8 mouse cellular contexts compared by ENCODE assay signal in the genomic region with DNA sequence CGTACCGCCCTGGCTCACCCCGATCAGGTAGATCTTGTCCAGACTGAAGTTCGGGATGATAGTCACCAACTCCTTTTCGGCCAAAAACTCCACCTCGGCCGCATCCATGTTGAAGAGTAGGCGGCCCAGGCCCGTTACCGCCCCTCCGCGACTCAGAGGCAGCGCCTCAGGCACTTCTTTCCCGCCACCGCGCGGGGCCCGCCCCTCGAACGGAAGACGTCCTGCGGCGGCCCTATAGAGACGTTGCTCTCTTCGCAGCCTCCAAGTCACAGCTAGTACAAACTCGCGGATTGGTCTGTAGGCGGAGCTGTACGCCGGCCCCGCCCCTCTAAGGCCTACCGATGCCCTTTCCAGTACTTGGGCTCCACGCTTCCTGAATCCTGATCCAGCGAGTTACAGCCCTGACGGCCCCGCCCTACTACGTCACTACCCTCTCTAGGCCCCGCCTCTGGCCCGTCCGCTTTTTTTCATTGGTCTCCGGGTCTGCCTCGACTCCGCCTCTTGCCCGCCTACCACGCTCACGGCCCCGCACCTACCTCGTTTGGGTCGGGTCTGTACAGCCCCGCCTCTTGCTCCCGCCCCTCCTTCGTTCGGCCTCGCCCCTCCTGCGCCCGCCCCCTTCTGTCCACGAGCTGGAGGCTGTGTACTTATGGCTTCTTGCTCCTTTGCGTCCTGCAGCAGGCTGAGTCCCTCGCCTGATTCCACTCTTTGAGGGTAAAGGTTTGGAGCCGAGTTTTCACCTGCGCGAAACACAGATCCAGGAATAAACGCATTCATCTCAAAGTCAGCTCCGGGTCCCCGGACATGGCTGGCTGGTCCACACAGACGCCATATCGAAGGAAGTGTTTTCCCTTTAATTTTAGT. TPM values are rescaled to one million over a fixed set of nuclear protein-coding genes. Genes with fewer than 3 reads are reported as not detected.
DNase-seq lines count a peak whose midpoint lies in the region; ATAC-seq and TF ChIP-seq lines count a peak whose summit lies in the region.

A gene (minus strand): TSS at position 397 of the 864 bp plus-strand sequence.

- peak within 1 kb of the TSS; percentile 74 for H3K27ac ChIP-seq in gastrocnemius, adult 2 months
- peak within 1 kb of the TSS; percentile 16; the same call in 1 of the 2 replicates for H3K27ac ChIP-seq in hindbrain, postnatal 0 days
- 0 out of 2 replicates have a peak within 1 kb of the TSS, but pooled peaks have one; percentile 48 for H3K27ac ChIP-seq in left cerebral cortex, adult 2 months

- peak; percentile 95 for ATAC-seq in common myeloid progenitor, adult 5-6 weeks (replicated peaks; ENCODE audit: low read depth, poor library complexity, severe bottlenecking)
- ATAC-seq in hindbrain, postnatal 0 days, result peak; percentile 99
- ATAC-seq in megakaryocyte, adult 5-6 weeks (ENCODE audit: poor library complexity, severe bottlenecking), result peak; percentile 96

- intact Hi-C loops in gastrocnemius, adult 2 months (cut with DNase I), result no loop called here
- intact Hi-C loops in left cerebral cortex, adult 2 months (cut with DNase I), result no loop called here

- peak within 1 kb of the TSS; percentile 75 for H3K4me3 ChIP-seq in gastrocnemius, adult 2 months
- H3K4me3 ChIP-seq in hindbrain, postnatal 0 days (ENCODE audit: low read length), result peak within 1 kb of the TSS; percentile 48
- H3K4me3 ChIP-seq in left cerebral cortex, adult 2 months, result peak within 1 kb of the TSS; percentile 56

- H3K9ac ChIP-seq in hindbrain, postnatal 0 days (replicated peaks; ENCODE audit: low read length), result peak within 1 kb of the TSS; percentile 55

- H3K27me3 ChIP-seq in hindbrain, postnatal 0 days (ENCODE audit: insufficient read depth, low read length), result no peaks in the 10 kb centered on the region

- peak within 1 kb of the TSS; percentile 90 for H3K4me2 ChIP-seq in hindbrain, postnatal 0 days (ENCODE audit: low read depth, low read length)

- no peaks in the 10 kb centered on the region for H3K36me3 ChIP-seq in hindbrain, postnatal 0 days (ENCODE audit: insufficient read depth, low read length)

- TF ChIP-seq CTCF in gastrocnemius, adult 2 months (IDR thresholded peaks at IDR 0.05), result peak; percentile 6; the same call in 1 of the 2 replicates
- peak; percentile 18; the same call in 1 of the 2 replicates for TF ChIP-seq CTCF in hindbrain, postnatal 0 days (IDR thresholded peaks at IDR 0.05; ENCODE audit: low read depth)
- no peak; the same call in 1 of the 2 replicates for TF ChIP-seq CTCF in left cerebral cortex, adult 2 months (IDR thresholded peaks at IDR 0.05)

- DNase-seq in ZHBTc4 (ENCODE audit: low read depth, low spot score), result peak; percentile 100
- peak; percentile 99 for DNase-seq in gastrocnemius, adult 2 months
- peak; percentile 99 for DNase-seq in hindbrain, postnatal 0 days (ENCODE audit: low spot score)
- peak; percentile 97 to 99 for DNase-seq in left cerebral cortex, adult 2 months (ENCODE audit: extremely low spot score in 1 of 2, low spot score in 2 of 2)
- peak; percentile 98 to 99 for DNase-seq in right cerebral cortex, adult 2 months (ENCODE audit: low spot score in 2 of 2)
- DNase-seq in urinary bladder, postnatal 14 days (ENCODE audit: low spot score), result peak; percentile 99

- WGBS in hindbrain, postnatal 0 days, result under 1% methylated on average over 67 of the region's 67 CpGs

- H3K4me1 ChIP-seq in hindbrain, postnatal 0 days (ENCODE audit: insufficient read depth, low read length), result peaks cover 4% of the 10 kb centered on the region; the same call in 1 of the 2 replicates

- H3K9me3 ChIP-seq in hindbrain, postnatal 0 days (ENCODE audit: low read length), result no peaks in the 10 kb centered on the region

RNA-seq across cellular contexts. Expression of the gene that starts here (rescaled TPM):
- total RNA-seq in common myeloid progenitor, adult 5-6 weeks (2017), result 22.9 and 48.0 TPM in 2 replicates
- under 1 TPM; 0.36 to 0.67 TPM for total RNA-seq in gastrocnemius, adult 2 months (2021)
- 2.8 and 12.3 TPM in 2 replicates for total RNA-seq in hindbrain, postnatal 0 days (2014; rRNA removed)
- polyA plus RNA-seq in hindbrain, postnatal 0 days (2015; fragmentation: Nextera tagmentation; extraction: Ambion mirVana), result 17.2 and 20.6 TPM in 2 replicates
- total RNA-seq in left cerebral cortex, adult 2 months (2021), result 1 to 10 TPM; 1.0 to 2.9 TPM
- 28.3 and 31.8 TPM in 2 replicates for total RNA-seq in megakaryocyte, adult 5-6 weeks (2015)
- 23.2 and 28.9 TPM in 2 replicates for total RNA-seq in megakaryocyte, adult 5-6 weeks (2017)

Comparison
In these comparisons a context has a peak if more than half of its experiments do, and no peak if none do; other contexts are left out.
1. Peak in every context shown above with its lines: DNase-seq, ATAC-seq, H3K4me3 ChIP-seq and H3K27ac ChIP-seq.
2. Peak in DNase-seq, H3K4me3 ChIP-seq and H3K27ac ChIP-seq in gastrocnemius, adult 2 months; RNA of the gene not detected or under 1 TPM.
3. H3K27ac ChIP-seq: peak in every context shown above with its lines; median percentile 74 in gastrocnemius, adult 2 months; 48 in left cerebral cortex, adult 2 months; 16 in hindbrain, postnatal 0 days.